Mouse (Mus musculus): ENCODE data around the gene Dlgap1.

DNA sequence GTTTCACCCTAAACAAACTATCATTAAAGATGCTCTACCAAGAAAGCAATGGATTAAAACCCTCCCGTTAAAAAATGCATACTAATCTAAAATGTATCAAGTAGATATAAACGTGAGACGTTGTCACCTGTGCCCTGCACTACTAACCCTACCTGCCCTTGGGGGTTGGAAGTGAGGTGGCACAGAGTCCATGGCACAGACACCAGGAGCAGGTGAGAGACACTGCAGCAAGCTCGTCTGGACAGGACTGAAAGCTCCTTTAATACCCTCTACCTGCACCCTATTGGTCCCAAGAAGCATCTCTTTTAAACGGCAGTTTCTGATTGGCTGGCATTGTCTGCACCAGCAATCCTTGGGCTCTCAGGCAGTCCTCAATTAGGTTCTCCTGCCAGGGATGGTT, 464.0 kb downstream of the Dlgap1 start:
- TF ChIP-seq CTCF (conservative IDR thresholded peaks at IDR 0.05; ENCODE audit: low read length) (no peak), POU5F1 (IDR thresholded peaks at IDR 0.05; ENCODE audit: borderline replicate concordance, low read length) (no peak)
